Mouse (Mus musculus) cerebellum, adult 2 months (tissue): ENCODE results near the gene Olfr201. TPM values are rescaled to one million over a fixed set of nuclear protein-coding genes. Genes with fewer than 3 reads are reported as not detected.

Experiments
- polyA plus RNA-seq: library from polyadenylated mRNA; depleted of rRNA; stranded (reverse); fragments of >200 nt; gene quantifications from 2 replicates; pipeline ENCODE4 v1.2.3, GENCODE M21; 2012; rRNA removed

Olfr201 gene
- polyA plus RNA-seq, 1 experiment: not detected

Other genes with a start within 250 kb of the Olfr201 start
- not detected in 2 replicates for gene Olfr186, start 242.3 kb downstream of the Olfr201 start, polyA plus RNA-seq
- not detected in 2 replicates for gene Olfr187, start 232.9 kb downstream of the Olfr201 start, polyA plus RNA-seq
- gene Olfr190, start 194.6 kb downstream of the Olfr201 start, polyA plus RNA-seq: not detected in 2 replicates
- gene Olfr191, start 182.8 kb downstream of the Olfr201 start, polyA plus RNA-seq: not detected in 2 replicates
- not detected in 2 replicates for gene Olfr193, start 160.8 kb downstream of the Olfr201 start, polyA plus RNA-seq
- not detected in 2 replicates for gene Olfr194, start 151.6 kb downstream of the Olfr201 start, polyA plus RNA-seq
- not detected in 2 replicates for gene Olfr195, start 125.6 kb downstream of the Olfr201 start, polyA plus RNA-seq
- not detected in 2 replicates for gene Olfr196, start 102.2 kb downstream of the Olfr201 start, polyA plus RNA-seq
- gene Olfr198, start 69.1 kb downstream of the Olfr201 start, polyA plus RNA-seq: not detected in 2 replicates
- not detected in 2 replicates for gene Olfr199, start 52.9 kb downstream of the Olfr201 start, polyA plus RNA-seq
- gene Olfr202, start 14.2 kb upstream of the Olfr201 start, polyA plus RNA-seq: not detected in 2 replicates
- not detected in 2 replicates for gene Olfr203, start 26.2 kb upstream of the Olfr201 start, polyA plus RNA-seq
- 0.02 TPM in 1 of 2 replicates, not detected in the other for gene Olfr204, start 45.6 kb upstream of the Olfr201 start, polyA plus RNA-seq
- gene Olfr205, start 58.5 kb upstream of the Olfr201 start, polyA plus RNA-seq: not detected in 2 replicates
- gene Olfr206, start 76.6 kb upstream of the Olfr201 start, polyA plus RNA-seq: not detected in 2 replicates
- not detected in 2 replicates for gene Olfr209, start 91.4 kb upstream of the Olfr201 start, polyA plus RNA-seq
- 0.02 TPM in 1 of 2 replicates, not detected in the other for gene Gabrr3, start 134.7 kb upstream of the Olfr201 start, polyA plus RNA-seq
- 5.2 and 5.5 TPM in 2 replicates for gene Riox2, start 199.1 kb upstream of the Olfr201 start, polyA plus RNA-seq